ENCODE assay signal across 15 mouse cellular contexts in the genomic region with DNA sequence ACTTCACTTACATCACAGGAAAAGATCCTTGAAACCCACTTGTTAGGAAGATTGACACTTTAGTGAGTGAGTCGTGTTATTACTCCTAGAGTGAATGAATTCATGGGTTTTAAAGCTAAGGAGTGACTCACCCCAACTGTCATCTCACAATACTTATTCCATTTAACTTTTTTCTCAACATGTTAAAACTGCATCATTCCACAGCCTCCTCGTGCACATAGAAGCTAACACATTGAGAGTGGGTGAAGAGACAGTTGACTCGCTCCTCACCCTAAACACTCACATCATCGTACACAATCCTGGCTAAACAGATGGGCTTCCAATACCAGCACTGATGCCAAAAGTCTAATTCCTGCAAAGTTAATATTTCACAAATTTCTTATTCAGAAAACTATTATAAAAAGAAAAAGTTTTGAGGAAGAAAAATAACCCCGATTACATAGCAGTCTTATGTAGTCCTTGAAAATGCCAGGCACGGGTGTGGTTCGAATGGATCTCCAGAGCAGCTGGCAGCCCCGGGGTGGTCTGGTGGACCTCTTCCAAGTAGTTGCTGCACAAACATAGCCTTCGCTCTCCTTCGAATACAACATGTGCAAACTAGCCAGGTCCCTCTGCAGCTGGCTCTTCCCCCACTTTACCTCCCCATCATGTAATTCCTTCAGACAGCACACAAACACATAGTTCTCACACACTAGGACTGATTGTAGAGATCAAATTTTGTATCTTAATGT.
A peak's percentile ranks its signal among the peaks of the same experiment; 100 is the strongest.
DNase-seq lines count a peak whose midpoint lies in the region; ATAC-seq and TF ChIP-seq lines count a peak whose summit lies in the region.
"Had no signal": no experiment of that assay in that cellular context is flagged by ENCODE, and none has a peak within 500 bp of the region (broad histone marks: within the 10 kb centered on the region; RNA-seq: fewer than 3 reads in every experiment).

No protein-coding gene starts in this region.

- no peaks in the 10 kb centered on the region for H3K9me3 ChIP-seq in limb, embryonic 14.5 days (ENCODE audit: control insufficient read depth, low read length)
- H3K9me3 ChIP-seq in limb, embryonic 10.5 days (replicated peaks) = no peaks in the 10 kb centered on the region
- H3K9me3 ChIP-seq: hindbrain, embryonic 13.5 days; limb, embryonic 13.5 days had no signal

- no peak overlapping the region for H3K27ac ChIP-seq in gastrocnemius, adult 2 months
- no peak overlapping the region; the same call in 1 of the 2 replicates for H3K27ac ChIP-seq in limb, embryonic 14.5 days (replicated peaks; ENCODE audit: low read depth, low read length)
- no peak overlapping the region for H3K27ac ChIP-seq in limb, embryonic 10.5 days
- H3K27ac ChIP-seq in thymus, adult 2 months (ENCODE audit: control insufficient read depth, insufficient read depth, low read length) = no peak overlapping the region
- H3K27ac ChIP-seq: hindbrain, embryonic 13.5 days; limb, embryonic 13.5 days had no signal

- 74% methylated on average over 10 of the region's 10 CpGs for WGBS in limb, embryonic 14.5 days
- WGBS in limb, embryonic 10.5 days = 93% methylated on average over 10 of the region's 10 CpGs
- WGBS in thymus, adult 2 months = 93% methylated on average over 10 of the region's 10 CpGs

- no peak overlapping the region for H3K9ac ChIP-seq in limb, embryonic 14.5 days (ENCODE audit: low read depth, low read length, severe bottlenecking)
- H3K9ac ChIP-seq: hindbrain, embryonic 13.5 days; limb, embryonic 13.5 days had no signal

- peaks cover 7% of the 10 kb centered on the region for H3K4me1 ChIP-seq in limb, embryonic 14.5 days (ENCODE audit: control insufficient read depth, insufficient read depth, low read length)
- H3K4me1 ChIP-seq in limb, embryonic 10.5 days = no peaks in the 10 kb centered on the region
- no peaks in the 10 kb centered on the region for H3K4me1 ChIP-seq in thymus, adult 2 months (replicated peaks; ENCODE audit: control insufficient read depth, insufficient read depth, low read length)

- no peaks in the 10 kb centered on the region for H3K36me3 ChIP-seq in limb, embryonic 14.5 days (ENCODE audit: control insufficient read depth, insufficient read depth, low read length)
- no peaks in the 10 kb centered on the region for H3K36me3 ChIP-seq in limb, embryonic 10.5 days
- no peaks in the 10 kb centered on the region for H3K36me3 ChIP-seq in thymus, adult 2 months (ENCODE audit: control insufficient read depth, insufficient read depth, low read length)
- H3K36me3 ChIP-seq: hindbrain, embryonic 13.5 days had no signal

- no peak overlapping the region for H3K4me2 ChIP-seq in limb, embryonic 14.5 days (replicated peaks; ENCODE audit: low read depth, low read length, severe bottlenecking)
- H3K4me2 ChIP-seq: hindbrain, embryonic 13.5 days; limb, embryonic 13.5 days had no signal

- no peak overlapping the region for H3K4me3 ChIP-seq in gastrocnemius, adult 2 months
- H3K4me3 ChIP-seq in limb, embryonic 14.5 days (replicated peaks; ENCODE audit: low read length) = no peak overlapping the region
- no peak overlapping the region for H3K4me3 ChIP-seq in limb, embryonic 10.5 days
- no peak overlapping the region for H3K4me3 ChIP-seq in thymus, adult 2 months (ENCODE audit: control insufficient read depth, insufficient read depth, low read length)
- H3K4me3 ChIP-seq: hindbrain, embryonic 13.5 days; limb, embryonic 13.5 days had no signal

- TF ChIP-seq CTCF in gastrocnemius, adult 2 months (IDR thresholded peaks at IDR 0.05) = no peak
- no peak for TF ChIP-seq CTCF in brain, embryonic 14.5 days (IDR thresholded peaks at IDR 0.05; ENCODE audit: borderline replicate concordance, extremely low read depth, insufficient read depth, insufficient read length)
- no peak for TF ChIP-seq CTCF in thymus, adult 2 months (IDR thresholded peaks at IDR 0.05; ENCODE audit: borderline replicate concordance, control insufficient read depth, extremely low read depth, insufficient read depth, low read length, poor library complexity)

- no peak for TF ChIP-seq POLR2A in limb, embryonic 14.5 days (IDR thresholded peaks at IDR 0.05; ENCODE audit: borderline replicate concordance, extremely low read depth, insufficient read depth, insufficient read length)
- TF ChIP-seq POLR2A in brain, embryonic 14.5 days (IDR thresholded peaks at IDR 0.05; ENCODE audit: borderline replicate concordance, extremely low read depth, insufficient read depth, insufficient read length, poor library complexity, severe bottlenecking) = no peak
- TF ChIP-seq POLR2A in thymus, adult 2 months (IDR thresholded peaks at IDR 0.05; ENCODE audit: control insufficient read depth, extremely low read depth, insufficient read depth, low read length, poor library complexity) = no peak

- peak; percentile 8 for DNase-seq in gastrocnemius, postnatal 14 days
- no peak for DNase-seq in gastrocnemius, adult 2 months
- DNase-seq in limb, embryonic 14.5 days (ENCODE audit: low spot score) = no peak
- DNase-seq in limb, embryonic 10.5 days (ENCODE audit: low spot score) = no peak
- peak; percentile 51 for DNase-seq in Muller cell, postnatal 12 days (ENCODE audit: inconsistent ontology term)
- DNase-seq in brain, embryonic 14.5 days (ENCODE audit: low read depth) = peak; percentile 72
- no peak for DNase-seq in thymus, adult 2 months
- DNase-seq: adrenal gland, postnatal 36 days; kidney, adult 11 months; kidney, postnatal 25 days; lung, adult 18-20 months; midbrain, embryonic 14.5 days had no signal

- peak; percentile 50; the same call in 1 of the 2 replicates for ATAC-seq in limb, embryonic 14.5 days (ENCODE audit: low FRiP score, low read depth)
- ATAC-seq: Patski had no signal

- no peaks in the 10 kb centered on the region for H3K27me3 ChIP-seq in limb, embryonic 14.5 days (ENCODE audit: control insufficient read depth, insufficient read depth, low read length)
- no peaks in the 10 kb centered on the region for H3K27me3 ChIP-seq in limb, embryonic 10.5 days (ENCODE audit: low read depth, poor library complexity, severe bottlenecking)
- no peaks in the 10 kb centered on the region for H3K27me3 ChIP-seq in thymus, adult 2 months (ENCODE audit: control insufficient read depth, insufficient read depth, low read length)
- H3K27me3 ChIP-seq: hindbrain, embryonic 13.5 days; limb, embryonic 13.5 days; Patski had no signal

- intact Hi-C loops in gastrocnemius, postnatal 14 days (cut with DNase I; ENCODE audit: low total_unique reads) = no loop called here
- intact Hi-C loops in gastrocnemius, adult 2 months (cut with DNase I) = no loop called here

Comparison
In these comparisons a context has a peak if more than half of its experiments do, and no peak if none do; other contexts are left out.
1. DNase-seq: peak in gastrocnemius, postnatal 14 days (single experiment), Muller cell, postnatal 12 days (single experiment) and brain, embryonic 14.5 days (single experiment); none in gastrocnemius, adult 2 months (single experiment), limb, embryonic 14.5 days (single experiment), limb, embryonic 10.5 days (single experiment) and thymus, adult 2 months (single experiment).